Mouse (Mus musculus): ENCODE data around the gene Kcnk4.

- TF ChIP-seq MAFK (IDR thresholded peaks at IDR 0.05; ENCODE audit: borderline replicate concordance, low read depth, low read length) (no peak), RAD21 (IDR thresholded peaks at IDR 0.05; ENCODE audit: low read depth, low read length) (no peak), GABPA (IDR thresholded peaks at IDR 0.05; ENCODE audit: low read depth, low read length) (no peak), EP300 (IDR thresholded peaks at IDR 0.05; ENCODE audit: low read depth in 1 of 2, low read length in 2 of 2) (no peak), POLR2A (IDR thresholded peaks at IDR 0.05; ENCODE audit: control insufficient read depth in 1 of 2, insufficient read depth in 1 of 2, low read depth in 1 of 2, low read length in 2 of 2, poor library complexity in 1 of 2) (no peak), MAX (IDR thresholded peaks at IDR 0.05; ENCODE audit: low read length) (no peak)
Observed at GRCm38 (mm10) chr19:6955424-6955823, 21.1 kb upstream of the Kcnk4 start.

Measured in MEL (cell line).